Mouse (Mus musculus) natural killer cell, adult 2 months (primary cell): ENCODE measurements at regions not wholly inside any gene's neighbourhood (a gene's known extent, or its start where the extent isn't known, plus 50 kb on each side); places are given as distances from the start of the nearest gene placed in this dataset.

Experiments
- DNase-seq, 2 experiments: peaks; one replicate each; pipeline ENCODE4 v3.0.0; 2022; ENCODE audit warnings: low spot score in 2 of 2

DNA sequence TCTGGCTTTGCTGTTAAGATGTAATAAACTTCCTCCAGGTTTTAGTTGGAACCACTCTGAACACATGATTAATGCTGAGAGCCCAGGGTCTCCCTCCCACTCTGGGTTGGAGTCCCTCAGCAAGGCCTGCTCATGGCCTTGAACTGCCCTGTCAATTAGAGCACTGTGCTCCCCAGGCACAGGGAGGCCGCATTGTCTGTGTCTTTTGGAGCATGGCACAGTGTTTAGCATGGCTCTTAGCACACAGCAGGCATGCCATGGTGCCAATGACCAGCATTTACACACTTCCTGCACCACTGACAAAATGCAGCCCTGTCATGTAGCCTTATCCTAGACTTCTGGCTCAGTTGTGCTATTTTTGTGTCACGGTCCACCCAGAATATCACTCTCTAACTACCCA, 398.2 kb upstream of the Mmadhc start:
- DNase-seq = no peak

DNA sequence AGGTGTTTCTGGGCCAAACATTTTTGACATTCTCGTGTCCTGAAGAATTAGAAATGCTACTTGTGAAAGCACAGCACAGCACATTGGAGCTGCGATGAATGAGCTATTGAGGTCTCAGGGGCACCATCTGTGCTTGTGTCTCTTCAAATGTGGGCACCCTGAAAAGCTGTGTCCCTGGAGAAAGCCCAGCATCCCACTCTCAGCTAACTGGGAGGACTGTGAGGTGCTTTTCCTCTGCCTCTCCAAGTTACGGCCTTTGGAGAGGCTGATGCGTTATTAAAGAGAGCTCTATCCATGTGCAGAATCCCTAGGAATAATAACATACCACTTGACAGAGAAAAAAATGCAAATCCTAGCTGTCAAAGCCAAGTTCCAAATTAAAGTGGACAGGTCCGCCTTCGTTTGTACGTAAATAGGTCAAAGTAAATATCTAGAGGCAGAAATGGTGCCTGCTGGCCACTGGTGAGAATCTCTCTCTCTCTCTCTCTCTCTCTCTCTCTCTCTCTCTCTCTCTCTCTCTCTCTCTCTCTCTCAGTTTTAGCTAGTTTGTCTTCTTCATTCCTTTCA, 397.3 kb upstream of the Mmadhc start:
- DNase-seq = no peak

DNA sequence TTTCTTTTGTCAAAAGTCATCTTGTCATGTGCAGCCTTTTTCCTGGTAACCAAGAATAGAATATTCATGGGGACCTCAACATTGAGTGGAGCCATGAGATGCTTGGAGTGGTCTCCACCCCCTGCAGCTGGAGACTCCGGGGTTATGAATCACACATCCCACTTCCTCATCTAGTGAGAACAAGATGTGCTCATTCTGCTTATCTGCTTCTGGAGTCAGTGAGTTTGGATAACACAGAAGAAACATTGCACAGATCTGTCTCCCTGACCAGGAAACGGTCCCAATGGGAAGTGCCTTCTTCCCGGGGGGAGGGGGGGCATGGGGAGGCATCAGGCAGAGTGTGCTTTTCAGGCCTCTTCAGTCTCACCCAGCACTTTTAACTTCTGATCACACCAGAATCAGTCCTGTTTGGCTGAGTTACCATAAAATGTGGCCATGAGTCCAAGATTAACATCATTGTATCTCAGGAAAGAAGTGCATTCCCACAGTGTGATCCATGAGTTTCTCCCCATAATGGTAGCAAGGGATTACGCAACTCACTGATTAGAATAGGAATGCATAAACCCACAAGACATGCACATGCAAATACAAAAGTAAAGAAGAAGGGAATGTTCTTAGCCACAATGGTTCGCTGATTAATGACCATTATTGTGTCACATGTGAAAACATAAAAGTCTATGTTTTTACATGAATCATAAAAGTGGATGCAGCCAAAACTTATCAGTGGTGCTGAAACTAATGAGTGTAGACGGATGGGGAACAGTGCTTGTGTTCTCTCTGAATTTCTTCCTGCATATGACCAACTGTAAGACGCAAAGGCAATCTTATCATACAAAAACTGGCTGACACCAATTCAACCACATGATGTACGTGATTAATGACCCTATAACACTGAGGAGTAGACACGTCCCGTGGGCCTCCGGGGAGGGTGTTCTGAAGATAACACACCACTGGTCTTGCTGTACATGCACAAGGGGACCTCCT, 393.8 kb upstream of the Mmadhc start:
- DNase-seq = no peak

GRCm38 (mm10) chr2:50687672-50688151, 391.1 kb upstream of the Mmadhc start:
- peak in 1 of 2 experiments; percentile 13 for DNase-seq

DNA sequence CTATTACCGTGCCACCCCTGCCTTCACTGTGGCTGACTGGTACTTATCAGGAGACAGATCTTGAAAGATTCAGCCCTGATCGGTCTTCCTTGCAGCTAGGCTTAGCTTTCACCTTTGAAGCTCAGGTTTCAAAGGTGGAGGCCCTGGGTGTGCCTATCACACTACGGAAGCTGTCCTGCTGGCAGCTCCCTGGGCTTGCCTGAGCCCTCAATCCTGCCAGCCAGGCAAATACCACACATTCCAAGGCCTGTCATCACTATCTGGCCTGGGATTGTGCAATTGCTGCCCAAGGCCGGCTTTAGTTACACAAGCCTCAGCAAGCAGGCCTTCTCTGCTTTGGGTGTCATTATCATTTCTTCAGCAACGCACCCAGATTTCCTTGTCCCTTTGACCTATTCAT, 390.6 kb upstream of the Mmadhc start:
- DNase-seq = no peak

- DNase-seq = no peak
These were observed 380.9 kb upstream of the Mmadhc start for GRCm38 (mm10) chr2:50677456-50677855.

DNA sequence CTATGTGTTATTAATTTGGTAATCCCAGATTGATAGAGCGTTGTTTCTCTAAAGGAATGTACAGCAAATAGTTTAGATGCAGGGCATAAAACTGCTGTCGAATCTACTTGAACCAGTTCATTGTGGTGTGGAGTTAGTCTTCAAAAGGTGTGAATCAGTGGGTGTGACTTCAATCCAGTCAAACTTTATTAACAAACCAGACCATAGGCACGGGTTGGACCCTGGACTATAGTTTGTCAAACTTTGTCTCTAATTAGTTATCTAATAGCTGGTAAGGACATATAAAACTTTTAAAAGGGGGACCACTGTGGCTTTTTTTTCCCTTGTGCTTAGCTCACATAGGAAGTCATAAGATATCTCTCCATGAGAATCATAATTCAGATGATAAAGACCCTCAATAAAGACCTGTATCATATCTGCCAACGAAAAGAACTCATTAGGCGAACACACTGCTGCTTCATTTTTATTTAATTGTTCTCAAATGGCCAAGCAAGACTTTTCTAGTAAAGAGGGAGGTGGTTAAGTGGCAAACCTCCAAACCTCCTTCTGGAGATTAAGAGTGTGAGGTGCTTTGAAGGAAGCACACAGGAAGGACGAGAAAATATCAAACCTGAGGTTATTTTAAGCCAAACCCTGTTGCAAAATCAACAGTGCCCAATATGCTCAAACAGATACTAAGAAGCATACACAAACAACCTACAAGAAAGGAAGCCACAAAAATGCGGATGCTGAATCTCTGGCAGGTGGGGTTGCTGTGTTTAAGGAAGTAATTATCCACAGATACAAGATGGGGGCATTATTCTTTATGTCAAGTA, 379.3 kb upstream of the Mmadhc start:
- DNase-seq = no peak

DNA sequence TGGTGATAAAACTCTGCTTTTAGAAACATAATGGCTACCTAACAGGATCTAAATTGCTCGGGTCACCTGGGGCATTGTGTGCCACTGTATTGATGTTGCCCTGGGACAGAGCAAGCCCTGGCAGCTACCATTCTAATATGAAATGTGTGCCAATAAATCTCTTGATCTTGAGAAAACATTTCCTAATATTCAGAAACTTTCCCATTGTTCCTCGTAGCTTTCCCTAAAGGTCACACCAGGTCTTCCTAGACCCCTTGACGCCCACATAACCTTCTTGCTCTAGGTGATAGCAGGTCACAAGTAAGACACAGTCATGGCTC, 378.2 kb upstream of the Mmadhc start:
- no peak for DNase-seq

- no peak for DNase-seq
These were observed 377.7 kb upstream of the Mmadhc start for GRCm38 (mm10) chr2:50674151-50674855.

DNA sequence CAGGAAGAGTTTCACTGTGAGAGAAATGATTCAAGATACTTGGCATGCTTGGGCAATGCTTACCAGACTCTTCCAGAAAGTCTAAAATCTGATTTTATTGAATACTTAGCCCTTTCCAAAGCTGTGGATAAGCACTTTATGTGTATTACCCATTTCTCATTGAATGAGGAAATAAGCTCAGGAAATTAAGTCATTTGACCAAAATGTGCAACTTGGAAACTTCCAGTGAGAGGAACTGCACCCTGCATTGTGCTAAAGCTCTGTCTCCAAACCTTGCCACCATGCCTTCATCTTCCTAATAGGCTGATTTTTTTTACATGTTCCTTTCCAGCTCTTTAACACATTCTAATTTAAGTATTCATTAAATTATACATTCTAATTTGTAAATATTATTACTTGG, 372.7 kb upstream of the Mmadhc start:
- DNase-seq = no peak

DNA sequence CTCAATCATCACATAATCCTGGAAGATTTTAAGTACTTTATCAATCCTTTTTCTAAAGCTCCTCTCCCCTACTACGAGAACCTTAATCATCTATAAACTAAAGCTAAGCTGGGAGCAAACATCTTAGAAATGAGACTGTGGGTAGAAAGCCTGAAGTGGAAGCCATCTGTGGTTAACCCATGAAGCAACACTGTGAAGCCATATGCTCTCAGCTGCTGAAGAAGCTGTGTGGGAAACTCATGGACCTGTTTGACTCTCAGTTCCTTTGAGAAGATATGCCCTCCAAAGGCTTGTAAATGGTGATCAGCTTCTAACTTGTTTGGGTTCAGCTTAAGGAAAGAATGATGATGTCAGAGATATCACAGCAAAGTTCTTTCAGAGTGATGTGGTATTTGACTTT, 372.2 kb upstream of the Mmadhc start:
- no peak for DNase-seq

- DNase-seq = no peak
These were observed 370.6 kb upstream of the Mmadhc start for GRCm38 (mm10) chr2:50667180-50667579.

- no peak for DNase-seq
These were observed 365.9 kb upstream of the Mmadhc start for GRCm38 (mm10) chr2:50662504-50662903.

DNA sequence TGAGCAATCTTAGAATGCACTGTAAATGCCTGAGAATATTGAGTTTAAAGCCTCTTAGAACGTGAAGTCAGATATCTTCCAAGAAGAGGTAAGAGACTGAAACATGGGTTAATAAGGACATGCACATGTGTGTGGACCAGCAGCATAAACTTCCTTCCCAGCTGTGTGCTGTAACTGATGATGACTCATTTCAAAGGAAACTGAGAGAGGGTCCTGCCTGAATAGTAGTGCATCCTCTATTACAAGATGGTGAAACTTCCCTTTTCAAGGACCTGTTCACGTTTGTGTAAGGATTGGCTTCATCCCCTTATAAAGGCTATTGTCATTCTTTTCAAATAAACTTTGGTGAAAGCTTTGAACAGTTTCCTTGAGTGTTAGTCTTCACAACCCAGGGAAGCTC, 363.4 kb upstream of the Mmadhc start:
- DNase-seq = no peak

DNA sequence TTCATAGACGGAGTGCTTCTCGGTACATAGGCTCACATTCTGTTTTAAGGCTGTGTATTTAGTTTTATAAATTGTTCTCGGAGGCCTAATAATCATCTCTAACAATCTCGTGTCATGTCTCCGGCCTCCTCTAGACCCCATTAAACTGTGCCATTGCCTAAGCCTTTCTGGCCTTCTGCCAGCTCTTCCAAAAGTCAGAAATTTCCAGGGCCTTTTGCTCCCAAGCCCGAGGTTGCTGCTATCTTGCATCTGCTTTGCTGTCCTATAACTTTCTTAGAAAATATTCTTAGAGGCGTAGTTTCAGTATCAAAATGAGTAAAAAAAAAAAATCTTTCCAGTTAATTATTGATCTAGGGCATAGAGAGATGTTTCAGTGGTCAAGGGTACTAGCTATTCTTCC, 361.2 kb upstream of the Mmadhc start:
- no peak for DNase-seq

DNA sequence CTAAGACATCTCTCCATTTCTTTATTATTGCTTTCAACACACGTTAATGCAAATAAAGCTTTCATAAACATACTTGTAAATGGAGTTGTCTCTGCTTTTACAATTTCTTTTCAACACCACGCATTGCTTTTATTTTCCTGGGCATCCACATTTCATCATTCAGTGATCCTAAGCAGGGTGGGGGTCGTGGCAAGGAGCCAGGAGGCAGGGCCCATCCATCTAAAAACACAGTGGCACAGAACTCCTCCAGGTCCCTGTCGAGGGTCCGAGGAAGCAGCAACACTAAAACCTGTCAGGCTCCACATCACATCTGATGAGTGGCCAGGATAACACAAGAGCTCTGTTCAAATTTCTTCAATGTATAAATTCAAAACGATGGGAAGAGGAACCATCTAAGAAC, 359.8 kb upstream of the Mmadhc start:
- no peak for DNase-seq

DNA sequence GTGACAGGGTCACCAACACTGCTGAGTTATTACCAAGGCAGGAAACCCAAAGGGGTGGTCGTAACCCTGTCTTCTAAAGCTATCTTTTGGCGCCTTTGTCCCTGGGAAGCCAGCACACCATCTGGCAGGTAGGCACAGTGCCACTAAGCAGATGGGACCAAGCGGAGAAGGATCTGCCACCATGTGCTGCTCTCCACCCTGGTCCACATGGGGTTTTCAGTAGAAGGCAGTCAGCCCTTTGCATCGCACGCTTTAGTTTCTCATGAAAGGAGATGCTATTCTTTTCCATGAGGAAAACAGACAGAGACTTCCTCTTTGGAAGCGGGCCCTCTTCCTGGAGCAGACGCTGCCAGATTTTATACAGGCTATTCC, 358.3 kb upstream of the Mmadhc start:
- DNase-seq = no peak

GRCm38 (mm10) chr2:50654221-50654952, 357.8 kb upstream of the Mmadhc start:
- DNase-seq = no peak

DNA sequence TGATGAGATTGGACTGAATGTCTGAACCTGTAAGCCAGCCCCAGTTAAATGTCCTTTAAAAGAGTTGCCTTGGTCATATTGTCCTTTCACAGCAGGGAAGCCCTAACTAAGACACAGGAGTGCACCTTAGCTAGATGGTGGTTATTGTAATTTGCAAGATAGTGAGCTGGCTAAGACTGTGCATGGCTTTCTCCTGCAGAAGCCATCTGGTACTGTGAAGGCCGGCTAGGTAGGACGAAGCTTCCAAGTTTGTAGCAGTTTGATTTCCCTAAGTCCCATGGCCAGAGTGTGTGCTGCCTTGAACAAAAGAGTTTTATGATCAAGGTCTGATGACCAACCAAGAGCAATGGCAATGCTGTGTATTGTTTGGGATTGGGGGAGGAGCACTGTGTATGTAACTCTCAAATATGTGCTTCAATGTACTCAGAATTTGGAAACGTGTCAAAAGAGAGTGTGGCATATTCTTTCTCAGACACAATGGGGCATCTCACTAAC, 356.6 kb upstream of the Mmadhc start:
- no peak for DNase-seq

DNA sequence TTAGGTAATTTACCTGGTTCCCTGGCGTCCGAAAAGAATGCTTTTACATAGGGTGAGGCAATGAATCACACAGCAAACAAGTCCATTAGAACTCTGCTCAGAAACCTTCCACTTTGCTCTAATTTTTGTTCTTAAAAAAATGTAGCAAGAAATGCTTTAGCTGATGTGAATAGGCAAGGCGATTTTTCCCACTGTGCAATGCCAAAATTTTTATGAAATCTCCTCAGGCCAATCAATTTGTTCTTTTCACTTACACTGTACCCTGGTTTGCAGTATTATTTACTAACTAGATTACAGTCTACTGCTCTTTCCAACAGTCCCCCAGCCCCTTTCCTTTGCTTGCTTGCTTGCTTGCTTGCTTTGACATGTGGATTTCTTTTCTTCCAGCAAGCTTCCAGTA, 353.1 kb upstream of the Mmadhc start:
- no peak for DNase-seq

GRCm38 (mm10) chr2:50643219-50643618, 346.6 kb upstream of the Mmadhc start:
- no peak for DNase-seq
